Mouse (Mus musculus) embryo, embryonic 9.5 days (tissue): ENCODE results near the gene Qprt.
"Not testable (repeated sequence)": the region's sequence is repeated elsewhere in the genome, so short reads cannot be mapped to it uniquely, and the experiment has no call there.

Experiments used
- DNase-seq: peaks from one replicate; pipeline ENCODE4 v3.0.0-alpha.2; 2017; ENCODE audit errors: extremely low spot score

Gene Qprt

DNA sequence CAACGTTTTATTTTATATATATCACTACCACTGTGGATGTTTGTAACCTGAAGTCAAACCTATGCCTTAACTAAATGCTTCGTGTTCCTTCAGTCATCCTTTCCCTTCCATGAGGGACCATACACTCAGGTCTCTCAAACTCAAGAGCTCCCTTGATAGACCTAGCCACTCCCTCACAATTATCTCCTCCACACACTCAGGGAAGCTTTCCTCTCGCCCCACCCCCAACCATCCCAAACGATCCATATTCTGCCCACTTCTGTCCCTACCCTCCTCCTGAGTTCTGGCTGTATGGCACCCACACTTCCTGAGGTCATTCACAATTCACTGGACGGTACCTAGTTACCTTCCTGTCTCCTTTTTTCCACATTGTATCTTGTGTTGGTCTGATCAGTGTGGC is 23.5 kb downstream of the Qprt start:
- DNase-seq: no peak

DNA sequence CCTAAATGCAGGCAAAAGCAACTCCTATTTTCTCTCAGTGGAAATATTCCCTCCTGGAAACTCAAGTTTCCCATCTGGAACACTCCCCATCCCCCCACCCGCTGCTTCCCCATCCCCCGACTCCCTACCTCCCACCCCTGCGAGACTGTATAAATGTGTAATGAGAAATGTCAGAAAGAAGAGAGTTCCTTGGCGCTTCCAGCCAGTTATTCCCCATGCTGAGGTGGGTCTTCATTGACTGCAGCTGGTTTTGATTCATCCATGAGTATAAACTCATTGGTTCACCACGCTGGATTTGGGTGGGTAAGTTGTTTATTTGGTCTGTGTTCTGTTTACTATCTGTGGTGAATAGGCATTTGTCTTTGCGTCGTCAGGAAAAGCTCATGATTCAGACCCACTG is 25.6 kb downstream of the Qprt start:
- DNase-seq: no peak

DNA sequence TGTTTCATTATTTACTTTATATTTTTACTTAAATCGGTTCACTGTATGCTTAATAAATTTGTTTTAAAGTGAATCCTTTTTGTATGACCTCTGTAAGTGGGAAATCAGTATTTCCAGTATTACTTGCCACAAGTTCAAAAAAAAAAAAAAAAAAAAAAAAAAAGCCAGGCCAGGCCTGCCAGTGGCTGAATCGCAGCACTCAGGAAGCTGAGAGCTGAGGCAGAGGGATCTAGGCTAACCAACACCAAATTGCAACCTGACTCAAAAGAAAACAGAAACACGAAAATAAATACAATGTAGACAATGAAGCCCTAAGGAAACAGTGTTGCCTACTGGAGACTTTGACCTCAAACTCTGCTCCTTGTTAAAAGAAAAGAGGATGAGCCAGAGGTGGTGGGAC is 28.1 kb downstream of the Qprt start:
- DNase-seq: no peak

DNA sequence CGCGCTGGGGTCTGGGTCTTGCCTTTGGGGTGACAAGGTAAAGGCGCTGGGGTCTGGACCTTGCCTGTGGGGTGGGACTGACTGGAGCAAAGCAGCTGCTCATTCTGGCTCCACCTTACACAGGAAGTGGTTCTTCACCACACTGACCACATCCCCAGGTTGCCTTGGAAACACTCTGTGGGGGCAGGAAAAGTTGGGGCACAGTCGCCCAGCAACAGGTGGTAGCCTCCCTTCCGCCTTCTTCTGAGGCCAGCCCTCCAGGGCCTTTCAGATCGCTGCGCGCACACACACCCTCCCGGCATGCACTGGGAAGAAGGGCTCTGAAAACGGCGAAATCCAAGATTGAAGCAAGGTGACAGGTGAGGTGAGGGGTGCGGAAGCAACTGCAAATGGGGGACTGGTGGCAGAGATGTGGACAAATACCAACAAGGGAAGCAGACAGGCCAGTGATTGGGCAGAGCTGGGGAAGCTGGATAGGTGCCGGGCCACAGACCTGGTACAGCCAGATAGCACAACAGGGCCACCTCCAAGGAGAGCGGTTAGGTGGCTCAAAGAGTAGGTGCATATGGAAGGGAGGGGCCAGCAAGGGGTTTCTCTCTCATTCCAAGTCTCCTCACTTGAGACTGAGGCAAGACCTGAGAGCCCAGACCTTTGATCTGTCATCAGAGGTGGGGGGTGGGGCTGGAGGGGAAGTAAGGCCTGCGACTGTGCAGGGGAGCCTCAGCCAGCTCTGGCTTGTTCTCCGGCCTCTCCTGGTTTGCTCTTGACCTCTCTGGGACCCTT is 30.7 kb downstream of the Qprt start, which contains the start of gene AI467606:
Gene AI467606, plus strand, starts transcription at position 246 of the 783 bp plus-strand sequence.
- no peak for DNase-seq

DNA sequence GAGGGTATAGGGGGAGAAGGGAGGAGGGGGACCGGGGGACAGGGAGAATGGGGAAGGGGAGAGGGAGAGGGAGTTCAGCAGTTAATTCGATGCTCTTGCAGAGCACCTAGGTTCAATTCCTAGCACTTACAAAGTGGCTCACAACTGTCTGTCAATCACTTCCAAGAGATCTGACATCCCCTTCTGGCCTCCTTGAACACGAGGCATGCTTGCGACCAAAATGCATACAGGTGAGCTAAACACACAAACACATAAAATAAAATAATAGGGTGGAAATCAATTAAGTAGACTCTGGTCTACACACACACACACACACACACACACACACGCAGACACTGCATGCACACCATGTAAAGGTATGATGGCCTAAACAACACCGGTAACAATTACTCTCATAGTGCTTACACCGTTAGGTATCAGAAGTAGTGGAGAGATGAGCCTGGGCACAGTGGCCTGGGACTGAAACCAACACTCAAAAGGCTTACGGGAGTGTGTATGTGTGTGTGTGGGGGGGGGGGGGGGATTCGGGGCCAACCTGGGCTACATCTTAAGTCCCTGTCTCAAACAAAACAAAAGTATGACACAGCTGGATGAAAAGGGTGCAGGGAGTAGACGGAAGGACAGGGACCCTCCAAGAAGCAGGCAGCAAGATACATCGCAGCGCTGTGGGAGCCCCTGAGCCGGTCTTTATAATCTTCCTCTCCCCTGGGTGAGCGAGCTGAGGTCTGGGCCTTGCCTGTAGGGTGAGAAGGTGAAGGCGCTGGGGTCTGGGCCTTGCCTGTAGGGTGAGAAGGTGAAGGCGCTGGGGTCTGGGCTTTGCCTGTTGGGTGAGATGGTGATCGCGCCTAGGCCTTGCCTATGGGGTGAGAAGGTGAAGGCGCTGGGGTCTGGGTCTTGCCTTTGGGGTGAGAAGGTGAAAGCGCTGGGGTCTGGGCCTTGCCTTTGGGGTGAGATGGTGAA is 31.6 kb downstream of the Qprt start:
- no peak for DNase-seq

DNA sequence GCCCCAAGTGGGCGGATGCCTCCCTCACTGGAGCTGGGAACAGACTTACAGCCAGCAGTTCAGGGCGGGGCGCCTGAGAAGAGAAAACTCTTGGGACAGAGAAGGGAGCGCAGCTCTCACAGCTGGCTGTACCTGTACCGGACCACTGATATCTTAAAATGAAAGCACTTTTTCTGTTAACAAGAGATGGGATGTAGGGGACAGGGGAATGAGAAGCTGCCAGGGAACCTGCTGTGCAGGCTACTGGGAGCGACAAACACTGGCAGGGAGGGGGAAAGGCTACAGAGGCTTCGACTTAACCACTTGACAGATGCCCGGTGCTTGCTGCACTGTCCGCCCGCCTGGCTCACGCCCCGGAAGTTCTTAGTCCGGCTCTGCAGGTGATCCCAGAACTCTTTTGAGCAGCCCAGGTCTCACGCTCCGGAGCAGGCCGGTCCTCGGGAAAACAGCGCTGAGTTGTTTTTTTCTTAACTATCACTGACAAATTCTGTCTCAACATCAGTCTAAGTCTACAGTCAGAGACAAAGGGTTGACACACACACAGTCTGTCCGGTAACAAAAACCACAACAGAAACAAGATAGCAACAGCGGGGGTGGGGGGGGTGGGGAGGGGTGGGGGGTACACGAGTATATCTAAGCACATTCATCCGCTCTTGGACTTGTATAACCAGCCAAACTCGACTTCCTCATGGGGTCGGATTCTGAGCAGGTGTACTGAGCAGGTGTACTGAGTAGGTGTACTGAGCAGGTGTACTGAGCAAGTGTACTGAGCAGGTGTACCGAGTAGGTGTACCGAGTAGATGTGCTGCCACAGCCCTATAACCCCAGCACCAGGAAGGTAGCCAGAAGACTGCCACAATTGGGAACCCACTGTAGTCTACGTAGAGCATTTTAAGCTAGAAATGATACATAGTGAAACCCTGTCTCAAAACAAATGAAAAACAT is 32.9 kb downstream of the Qprt start:
- no peak for DNase-seq

DNA sequence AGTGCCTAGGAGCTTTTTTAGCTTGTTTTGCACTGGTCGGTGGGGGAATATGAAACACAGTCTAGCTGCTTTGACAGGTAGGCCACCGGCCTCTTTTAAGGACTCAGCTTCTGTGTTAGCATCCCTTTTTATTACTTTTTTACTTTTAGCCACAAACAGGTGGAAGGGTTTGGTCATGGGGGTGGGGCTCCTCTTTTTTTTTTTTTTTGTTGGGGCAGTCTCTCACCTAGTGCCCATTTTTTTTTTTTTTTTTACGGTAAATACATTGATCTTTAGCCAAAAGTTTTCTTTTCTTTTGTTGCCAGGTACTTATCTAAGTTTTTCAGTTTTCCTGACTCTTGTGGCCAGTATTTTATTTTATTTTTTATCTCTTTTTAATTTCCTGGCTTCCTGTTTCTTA is 33.9 kb downstream of the Qprt start:
- DNase-seq: no peak

DNA sequence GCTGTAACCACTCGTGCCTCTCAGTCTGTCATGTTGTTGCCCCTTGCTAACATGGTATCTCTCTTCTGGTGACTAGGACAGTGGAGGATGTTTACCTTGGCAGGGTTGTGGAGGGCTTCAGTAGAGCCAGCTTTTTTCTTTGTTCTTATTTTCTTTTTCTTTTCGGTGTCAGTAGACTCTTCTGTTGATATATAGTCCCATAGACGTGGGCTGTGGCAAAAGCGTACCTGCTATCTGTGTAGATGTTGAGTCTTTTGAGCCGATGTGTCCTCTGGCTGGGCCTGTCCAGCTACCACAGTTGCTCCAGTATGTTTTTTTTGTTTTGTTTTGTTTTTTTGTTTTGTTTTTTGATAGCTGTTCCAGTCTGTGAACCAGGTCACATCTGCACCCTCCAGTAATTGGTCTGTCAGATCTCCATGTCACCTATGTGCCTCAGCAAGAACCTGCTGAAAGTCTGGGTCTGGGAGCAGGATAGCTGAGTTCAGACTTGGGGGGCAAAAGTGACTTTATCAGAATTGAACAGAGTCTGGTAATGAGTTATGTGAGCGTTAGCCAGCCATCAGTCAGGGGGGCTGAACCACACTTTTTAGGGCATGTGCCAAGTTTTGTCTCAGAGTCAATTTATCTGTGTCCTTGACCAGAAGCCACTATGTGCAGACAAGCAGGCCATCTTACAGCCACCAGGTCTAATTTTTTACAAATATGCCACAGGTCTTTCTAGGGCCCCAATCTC is 34.6 kb downstream of the Qprt start, which contains the start of gene Zg16:
Gene Zg16, minus strand, starts transcription at position 51 of the 733 bp plus-strand sequence.
- not testable (repeated sequence) for DNase-seq

DNA sequence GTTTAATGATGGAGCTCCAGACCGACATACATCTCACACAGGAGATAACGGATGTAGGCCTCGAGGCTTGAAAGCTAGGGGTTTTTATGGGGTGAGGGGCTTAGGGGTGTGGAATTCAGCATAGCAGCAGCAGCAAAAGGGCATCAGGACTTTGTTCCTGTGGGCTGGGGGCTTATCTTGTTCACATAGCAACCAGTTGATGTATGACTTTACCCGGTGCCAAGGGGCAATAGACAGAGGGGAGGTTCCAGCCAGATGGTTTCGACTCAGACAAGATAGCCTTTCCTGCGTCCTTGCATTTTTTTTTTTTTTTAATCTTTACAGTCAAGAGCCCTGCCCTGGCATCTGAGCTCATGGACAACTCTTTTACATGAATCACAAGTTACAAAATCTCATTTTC is 36.3 kb downstream of the Qprt start:
- DNase-seq: not testable (repeated sequence)

DNA sequence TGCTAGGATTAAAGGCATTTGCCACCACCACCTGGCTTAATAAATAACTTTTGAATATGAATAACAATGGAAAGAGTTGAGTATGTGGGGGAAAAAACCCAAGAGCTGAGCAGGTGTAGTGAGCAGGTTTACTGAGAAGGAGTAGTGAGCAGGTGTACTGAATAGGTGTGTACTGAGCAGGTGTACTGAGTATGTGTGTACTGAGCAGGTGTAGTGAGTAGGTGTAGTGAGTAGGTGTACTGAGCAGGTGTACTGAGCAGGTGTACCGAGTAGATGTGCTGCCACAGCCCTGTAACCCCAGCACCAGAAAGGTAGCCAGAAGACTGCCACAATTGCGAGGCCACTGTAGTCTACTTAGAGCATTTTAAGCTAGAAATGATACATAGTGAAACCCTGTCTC is 37.2 kb downstream of the Qprt start:
- DNase-seq: no peak

DNA sequence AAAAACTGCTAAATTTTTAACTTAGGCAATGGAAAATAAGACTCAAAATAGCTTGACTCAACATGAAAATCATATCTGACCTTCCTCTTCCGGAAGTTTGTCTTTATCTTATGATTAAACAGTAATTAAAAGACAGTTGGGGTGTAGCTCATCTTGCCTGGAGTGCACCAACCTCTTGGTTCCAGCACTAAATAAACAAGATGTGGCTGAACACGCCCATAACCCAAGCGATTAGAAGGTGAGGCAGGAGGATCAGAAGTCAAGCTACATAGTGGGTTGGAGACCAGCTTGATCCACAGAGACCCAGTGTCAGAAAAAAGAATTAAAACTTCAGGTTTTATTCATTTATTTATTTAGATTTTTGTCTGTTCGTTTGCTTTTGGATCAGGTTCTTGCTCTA is 38.3 kb downstream of the Qprt start:
- DNase-seq: no peak

DNA sequence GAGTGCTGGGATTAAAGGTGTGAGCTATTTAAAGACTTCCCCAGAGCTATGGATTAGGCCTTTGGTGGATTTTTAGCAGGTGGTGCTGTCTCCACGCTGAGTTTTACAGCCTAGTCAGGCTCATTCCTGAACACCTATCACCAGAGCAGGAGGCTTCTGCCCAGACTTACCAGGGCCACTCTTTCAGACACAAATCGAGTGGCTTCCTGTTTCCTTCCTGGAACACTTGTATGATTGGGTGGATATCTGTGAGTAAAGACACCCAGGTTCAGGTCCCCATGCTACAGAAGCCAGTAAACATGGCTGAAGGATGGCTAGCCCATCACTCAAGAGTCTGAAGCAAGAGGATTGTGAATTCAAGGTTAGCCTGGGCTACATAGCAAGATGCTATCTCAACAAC is 39.0 kb downstream of the Qprt start:
- no peak for DNase-seq

DNA sequence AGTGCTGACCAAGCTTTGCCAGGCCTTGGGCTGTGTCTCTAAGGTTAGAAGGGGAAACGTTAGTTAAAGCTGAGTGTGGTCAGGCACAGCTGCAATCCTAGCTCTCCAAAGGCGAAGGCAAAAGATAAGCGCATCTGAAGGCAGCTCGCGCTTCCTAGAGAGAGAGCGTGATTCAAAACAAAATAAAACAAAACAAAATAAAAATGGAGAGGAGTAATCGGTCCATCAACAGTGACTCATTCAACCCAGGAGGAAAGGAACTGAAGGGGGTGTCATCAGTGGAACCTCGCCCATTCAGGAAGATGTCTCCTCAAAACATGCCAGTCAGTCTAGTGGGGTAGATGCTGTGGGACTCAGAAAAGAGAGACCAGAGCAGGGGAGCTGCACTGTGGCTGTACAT is 39.8 kb downstream of the Qprt start:
- DNase-seq: no peak

DNA sequence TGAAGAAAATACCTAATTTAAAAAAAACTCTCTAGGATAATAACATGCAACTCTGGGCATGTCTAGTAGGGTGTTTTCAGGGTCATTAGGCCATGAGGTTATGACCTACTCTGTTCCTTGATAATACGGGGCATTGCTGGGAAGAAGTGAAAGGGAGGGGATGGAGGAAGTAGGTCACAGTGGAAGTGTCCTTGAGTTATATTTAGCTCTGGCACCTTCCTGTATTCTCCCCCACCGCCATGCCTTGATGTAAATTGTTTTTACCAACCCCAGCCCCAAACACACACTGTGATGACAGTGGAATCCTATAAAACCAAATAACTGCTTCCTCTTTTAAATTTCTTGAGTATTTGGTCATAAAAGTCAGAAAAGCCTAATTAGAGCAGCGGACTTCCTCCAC is 42.0 kb downstream of the Qprt start:
- no peak for DNase-seq

DNA sequence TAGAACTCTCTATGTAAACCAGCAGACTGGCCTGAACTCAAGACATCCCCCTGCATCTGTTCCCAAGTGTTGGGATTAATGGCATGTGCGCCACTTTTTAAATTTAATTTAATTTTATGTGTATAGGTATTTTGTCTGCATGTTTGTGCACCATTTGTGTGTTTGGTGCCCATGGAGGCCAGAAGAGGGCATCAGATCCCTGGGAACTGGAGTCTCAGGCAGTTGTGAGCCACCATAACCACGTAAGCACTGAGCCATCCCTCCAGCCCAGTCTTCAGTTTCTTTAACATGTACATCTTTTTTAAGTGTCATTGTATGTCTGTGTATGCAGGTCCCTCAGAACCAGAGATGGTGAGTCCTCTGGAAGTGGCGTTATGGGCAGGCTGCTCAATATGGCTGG is 44.3 kb downstream of the Qprt start:
- DNase-seq: no peak

DNA sequence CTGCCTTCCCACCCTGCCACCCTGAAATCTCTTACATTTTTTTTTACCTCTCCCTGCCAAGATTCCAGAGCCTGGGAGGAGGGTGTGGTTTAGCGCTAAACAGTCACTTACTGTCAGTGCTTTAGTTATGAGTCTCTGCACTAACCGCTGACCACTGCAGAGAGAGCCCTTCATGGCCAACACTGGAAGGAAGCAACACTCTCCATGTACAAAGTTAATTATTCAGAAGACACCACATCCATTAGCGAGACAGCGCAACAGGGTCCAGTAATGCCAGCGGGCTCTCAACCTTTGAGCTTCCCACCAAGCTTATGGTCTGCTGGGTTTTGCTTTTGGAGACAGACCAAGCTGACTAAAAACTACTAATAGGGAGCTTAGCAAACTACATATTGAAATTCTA is 45.8 kb downstream of the Qprt start:
- no peak for DNase-seq

DNA sequence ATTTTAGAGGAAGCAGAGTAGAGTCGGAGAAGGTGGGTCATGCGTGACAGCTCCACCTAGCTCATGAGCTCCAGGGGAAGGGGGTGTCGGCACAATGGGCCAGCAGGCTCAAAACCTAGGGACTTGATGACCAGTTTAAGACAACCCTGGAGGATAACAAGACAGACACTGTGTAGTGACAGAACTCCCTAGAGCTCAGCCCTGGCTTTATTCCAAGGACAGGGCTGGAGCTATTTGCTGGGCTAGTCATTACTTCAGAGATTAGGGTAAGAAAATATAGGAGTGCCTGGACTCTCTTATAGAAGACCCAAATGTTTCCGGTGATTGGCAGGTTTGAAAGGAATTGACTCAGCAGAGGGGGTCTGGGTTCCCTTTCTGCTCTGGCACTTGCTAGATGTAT is 48.8 kb downstream of the Qprt start:
- DNase-seq: no peak

DNA sequence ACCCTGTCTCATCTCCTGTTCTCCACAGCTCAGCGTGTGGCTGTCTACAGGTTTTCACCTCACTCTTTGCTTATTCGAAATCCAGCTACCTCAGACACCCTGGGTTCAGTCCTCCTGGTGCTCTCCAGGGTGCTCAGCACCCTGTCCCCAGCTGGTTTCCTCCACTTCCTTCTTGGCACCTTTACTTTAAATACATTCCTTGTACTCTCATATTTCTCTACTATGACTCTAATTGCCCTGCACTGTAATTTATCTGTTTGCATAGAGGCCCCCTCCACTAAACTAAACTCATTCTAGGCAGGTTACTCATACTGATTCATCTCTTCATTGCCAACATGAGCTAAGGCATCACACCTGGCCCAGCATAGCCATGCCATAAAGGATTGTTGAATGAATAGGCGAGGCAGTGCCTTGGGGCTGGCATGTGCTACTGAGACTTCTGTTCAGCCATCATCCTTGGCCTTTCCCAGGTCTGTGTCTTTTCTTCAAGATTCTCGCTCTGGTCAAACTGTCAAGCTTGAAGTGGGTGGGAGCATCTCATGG is 51.1 kb downstream of the Qprt start:
- DNase-seq: no peak

DNA sequence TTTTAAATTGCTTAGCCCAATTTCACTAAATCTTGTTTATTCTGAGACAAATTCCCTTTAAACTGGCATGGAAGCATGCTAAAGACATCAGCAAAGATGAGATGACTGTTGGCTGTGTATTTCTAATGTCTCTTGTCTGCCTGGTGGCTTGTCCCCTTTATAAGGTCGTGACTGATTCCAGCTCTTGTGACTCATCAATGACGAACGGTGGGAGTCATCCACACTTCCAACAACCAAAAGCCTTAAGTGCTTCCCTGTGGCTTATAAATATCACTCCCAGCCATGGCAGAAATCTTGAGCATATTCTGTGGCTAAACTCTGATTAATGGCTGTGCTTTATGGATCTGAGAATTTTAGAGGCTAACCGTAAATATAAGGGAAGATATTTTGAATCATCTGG is 55.7 kb downstream of the Qprt start:
- DNase-seq: no peak

DNA sequence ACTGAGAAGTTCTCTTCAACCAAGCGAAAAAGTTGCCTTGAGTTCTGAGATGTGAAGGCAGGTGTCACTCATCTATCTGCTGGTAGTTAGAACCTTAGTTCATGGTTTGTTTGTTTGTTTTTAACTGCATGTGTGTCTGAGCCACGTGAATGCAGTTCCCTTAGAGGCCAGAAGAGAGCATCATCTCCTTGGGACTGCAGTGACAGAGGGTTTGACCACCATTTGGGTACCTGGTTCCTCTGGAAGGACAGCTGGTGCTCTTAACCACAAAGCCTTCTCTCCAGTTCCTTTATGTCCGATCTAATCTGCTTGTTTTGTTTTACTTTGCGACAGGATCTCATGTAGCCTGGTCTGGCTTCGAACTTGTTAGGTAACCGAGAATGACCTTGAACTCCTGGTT is 56.5 kb downstream of the Qprt start:
- DNase-seq: no peak
